Mouse (Mus musculus): ENCODE data around the gene Dnmt3a.

The Dnmt3a gene

GRCm38 (mm10) chr12:3852521-3852920 lies 46.7 kb downstream of the Dnmt3a start:
- DNase-seq (ENCODE audit: low read depth, low spot score), result no peak

GRCm38 (mm10) chr12:3854419-3854818 lies 48.6 kb downstream of the Dnmt3a start:
- DNase-seq (ENCODE audit: low read depth, low spot score), result no peak

- peak; percentile 90 for DNase-seq (ENCODE audit: low read depth, low spot score)
Observed at GRCm38 (mm10) chr12:3855762-3856501, 50.1 kb downstream of the Dnmt3a start.

GRCm38 (mm10) chr12:3856748-3857147 lies 50.9 kb downstream of the Dnmt3a start:
- DNase-seq (ENCODE audit: low read depth, low spot score), result no peak

- no peak for DNase-seq (ENCODE audit: low read depth, low spot score)
Observed at GRCm38 (mm10) chr12:3857231-3857630, 51.4 kb downstream of the Dnmt3a start.

GRCm38 (mm10) chr12:3857773-3858172 lies 52.0 kb downstream of the Dnmt3a start:
- DNase-seq (ENCODE audit: low read depth, low spot score), result no peak

- DNase-seq (ENCODE audit: low read depth, low spot score), result no peak
Observed at GRCm38 (mm10) chr12:3858754-3859153, 52.9 kb downstream of the Dnmt3a start.

GRCm38 (mm10) chr12:3859545-3859944 lies 53.7 kb downstream of the Dnmt3a start:
- no peak for DNase-seq (ENCODE audit: low read depth, low spot score)

GRCm38 (mm10) chr12:3860005-3860404 lies 54.2 kb downstream of the Dnmt3a start:
- no peak for DNase-seq (ENCODE audit: low read depth, low spot score)

GRCm38 (mm10) chr12:3861665-3862228 lies 55.9 kb downstream of the Dnmt3a start:
- no peak for DNase-seq (ENCODE audit: low read depth, low spot score)

GRCm38 (mm10) chr12:3862253-3862652 lies 56.4 kb downstream of the Dnmt3a start:
- DNase-seq (ENCODE audit: low read depth, low spot score), result no peak

- DNase-seq (ENCODE audit: low read depth, low spot score), result no peak
Observed at GRCm38 (mm10) chr12:3864208-3864607, 58.4 kb downstream of the Dnmt3a start.

- DNase-seq (ENCODE audit: low read depth, low spot score), result no peak
Observed at GRCm38 (mm10) chr12:3865594-3865993, 59.8 kb downstream of the Dnmt3a start.

GRCm38 (mm10) chr12:3866654-3867370 lies 61.0 kb downstream of the Dnmt3a start:
- peak; percentile 68 for DNase-seq (ENCODE audit: low read depth, low spot score)

- DNase-seq (ENCODE audit: low read depth, low spot score), result no peak
Observed at GRCm38 (mm10) chr12:3868115-3868514, 62.3 kb downstream of the Dnmt3a start.

- peak; percentile 63 for DNase-seq (ENCODE audit: low read depth, low spot score)
Observed at GRCm38 (mm10) chr12:3868676-3869458, 63.1 kb downstream of the Dnmt3a start.

- DNase-seq (ENCODE audit: low read depth, low spot score), result no peak
Observed at GRCm38 (mm10) chr12:3870024-3870423, 64.2 kb downstream of the Dnmt3a start.

- no peak for DNase-seq (ENCODE audit: low read depth, low spot score)
Observed at GRCm38 (mm10) chr12:3870859-3871462, 65.2 kb downstream of the Dnmt3a start.

GRCm38 (mm10) chr12:3871637-3872036 lies 65.8 kb downstream of the Dnmt3a start:
- DNase-seq (ENCODE audit: low read depth, low spot score), result peak; percentile 79

- no peak for DNase-seq (ENCODE audit: low read depth, low spot score)
Observed at GRCm38 (mm10) chr12:3872410-3873230, 66.8 kb downstream of the Dnmt3a start.

- no peak for DNase-seq (ENCODE audit: low read depth, low spot score)
Observed at GRCm38 (mm10) chr12:3875474-3875873, 69.7 kb downstream of the Dnmt3a start.
